Mouse (Mus musculus) urinary bladder, adult 18-20 months (tissue): ENCODE results near the gene Myo5a.

Source experiments
- DNase-seq, 2 experiments: peaks; one replicate each; pipeline ENCODE4 v3.0.0; 2022; ENCODE audit warnings: low spot score in 2 of 2, mixed read lengths in 2 of 2

Myo5a gene

DNA sequence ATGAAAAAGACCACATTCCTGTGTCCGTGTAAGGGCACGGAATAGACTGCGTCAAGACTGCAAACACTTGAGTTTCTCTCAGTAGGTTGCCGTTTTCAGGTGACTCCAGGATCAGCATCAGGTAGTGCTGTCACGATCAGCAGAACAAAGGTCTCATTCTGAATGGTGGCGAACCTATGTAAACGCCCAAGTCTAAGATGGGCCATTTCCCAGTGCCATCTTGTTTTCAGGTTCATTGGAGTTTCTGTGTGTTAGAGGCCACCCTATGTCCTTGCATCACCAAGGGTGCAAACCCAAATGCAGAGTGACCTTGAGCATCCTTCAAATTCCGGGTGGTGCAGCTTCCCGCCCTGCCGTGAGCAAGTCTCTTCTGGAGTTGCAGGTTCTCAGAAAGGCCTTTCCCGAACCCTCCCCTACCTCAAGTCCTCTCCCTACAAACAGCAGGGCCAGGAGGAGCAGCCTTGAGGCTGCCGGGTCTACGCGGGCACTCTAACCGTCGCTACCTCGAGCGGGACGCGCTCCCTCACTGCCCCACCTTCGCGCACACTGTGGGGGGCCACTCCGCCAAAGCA is at the start of gene Myo5a:
Myo5a (plus strand) TSS at position 559 of the 572 bp plus-strand sequence.
- DNase-seq = no peak

DNA sequence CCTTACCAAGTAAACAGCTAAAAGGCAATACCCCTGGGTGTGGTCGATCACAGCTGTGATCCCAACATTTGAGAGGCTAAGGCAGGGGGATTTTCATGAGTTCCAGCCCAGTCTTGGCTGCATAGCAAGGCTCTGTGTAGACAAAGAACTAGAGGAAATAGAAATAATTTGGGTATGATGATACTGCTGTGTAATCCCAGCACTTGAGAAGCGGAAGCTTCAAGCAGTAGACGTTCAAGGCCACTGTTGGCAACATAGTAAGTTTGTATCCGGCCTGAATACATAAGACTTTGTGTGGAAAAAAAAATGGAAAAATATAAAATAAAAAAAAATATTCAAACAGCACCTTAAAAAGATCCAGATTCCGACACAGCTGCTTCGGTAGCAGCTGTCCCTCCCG is 48.3 kb upstream of the Myo5a start:
- no peak for DNase-seq

GRCm38 (mm10) chr9:75023150-75023894 is 47.5 kb upstream of the Myo5a start:
- no peak for DNase-seq

GRCm38 (mm10) chr9:75024089-75024488 is 46.7 kb upstream of the Myo5a start:
- no peak for DNase-seq

DNA sequence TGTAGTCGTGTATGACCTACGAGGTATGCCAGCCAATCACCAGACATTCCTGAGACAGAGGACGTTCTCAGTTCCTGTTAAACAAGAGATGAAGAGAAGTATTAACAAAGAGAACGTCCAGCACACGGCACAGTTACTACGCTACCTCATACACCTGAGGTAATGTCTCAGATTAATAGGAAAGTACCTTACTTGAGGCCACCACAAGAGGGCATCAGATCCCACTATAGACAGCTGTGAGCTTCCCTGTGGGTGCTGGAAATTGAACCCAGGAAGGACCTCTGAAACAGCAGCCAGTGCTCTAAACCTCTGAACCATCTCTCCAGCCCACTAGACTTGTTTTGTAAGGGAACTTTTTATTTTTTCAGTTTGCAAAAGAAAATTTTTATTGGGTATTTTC is 45.1 kb upstream of the Myo5a start:
- DNase-seq = no peak

DNA sequence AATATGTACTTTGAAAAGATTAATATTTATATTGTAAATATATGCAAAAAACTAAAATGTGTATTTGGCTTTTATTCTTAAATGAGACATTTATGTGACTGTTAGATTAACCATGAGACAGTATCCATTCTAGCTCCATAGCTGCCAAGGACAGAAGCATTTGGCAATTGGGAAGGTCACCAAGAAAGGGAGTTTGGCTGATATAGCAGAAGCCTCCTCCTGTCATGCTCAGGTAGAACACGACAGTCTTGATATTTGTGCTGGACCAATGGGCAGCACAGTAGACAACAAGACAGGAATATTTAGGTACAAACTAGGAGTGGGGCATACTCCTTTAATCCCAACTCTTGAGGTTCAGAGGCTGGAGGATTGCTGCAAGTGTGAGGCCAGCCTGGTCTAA is 38.4 kb upstream of the Myo5a start:
- DNase-seq = no peak

DNA sequence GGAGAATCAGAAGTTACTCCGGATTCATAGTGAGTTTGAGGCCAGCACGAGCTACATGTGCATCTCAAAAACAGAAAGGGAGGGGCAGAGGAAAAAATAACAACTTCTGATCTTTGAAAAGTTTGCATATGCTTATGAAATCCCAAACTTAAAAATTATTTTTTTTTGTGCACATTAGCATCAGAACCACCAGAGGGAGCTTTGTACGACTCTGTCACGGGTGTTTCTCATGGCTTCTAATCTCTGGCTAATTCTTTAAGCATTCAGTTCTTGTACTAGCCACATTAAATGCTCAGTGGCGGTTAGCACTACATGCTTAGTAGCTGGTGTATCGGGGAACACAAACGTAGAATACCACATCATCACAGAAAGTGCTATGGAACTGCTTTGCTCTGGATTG is 37.7 kb upstream of the Myo5a start:
- DNase-seq = no peak

GRCm38 (mm10) chr9:75034691-75035090 is 36.1 kb upstream of the Myo5a start:
- DNase-seq = no peak

DNA sequence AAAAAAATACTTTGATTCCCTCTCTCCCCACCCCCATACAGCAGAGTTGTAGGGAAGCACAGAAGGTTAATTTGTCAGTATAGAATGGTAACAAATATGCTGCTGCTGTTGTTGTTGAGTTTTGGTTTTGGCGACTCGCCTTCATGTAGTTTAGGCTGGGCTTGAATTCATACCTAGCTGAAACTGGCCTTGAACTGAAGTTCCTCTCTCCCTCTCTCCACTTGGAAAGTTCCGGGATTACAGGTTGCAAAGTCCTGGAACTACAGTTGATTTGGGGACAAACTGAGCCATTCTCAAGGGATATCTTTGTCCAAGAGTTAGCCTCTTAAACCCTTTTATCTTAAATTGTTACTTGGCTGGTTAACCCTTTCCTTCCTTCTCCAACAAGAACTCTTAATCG is 34.9 kb upstream of the Myo5a start:
- DNase-seq = no peak

DNA sequence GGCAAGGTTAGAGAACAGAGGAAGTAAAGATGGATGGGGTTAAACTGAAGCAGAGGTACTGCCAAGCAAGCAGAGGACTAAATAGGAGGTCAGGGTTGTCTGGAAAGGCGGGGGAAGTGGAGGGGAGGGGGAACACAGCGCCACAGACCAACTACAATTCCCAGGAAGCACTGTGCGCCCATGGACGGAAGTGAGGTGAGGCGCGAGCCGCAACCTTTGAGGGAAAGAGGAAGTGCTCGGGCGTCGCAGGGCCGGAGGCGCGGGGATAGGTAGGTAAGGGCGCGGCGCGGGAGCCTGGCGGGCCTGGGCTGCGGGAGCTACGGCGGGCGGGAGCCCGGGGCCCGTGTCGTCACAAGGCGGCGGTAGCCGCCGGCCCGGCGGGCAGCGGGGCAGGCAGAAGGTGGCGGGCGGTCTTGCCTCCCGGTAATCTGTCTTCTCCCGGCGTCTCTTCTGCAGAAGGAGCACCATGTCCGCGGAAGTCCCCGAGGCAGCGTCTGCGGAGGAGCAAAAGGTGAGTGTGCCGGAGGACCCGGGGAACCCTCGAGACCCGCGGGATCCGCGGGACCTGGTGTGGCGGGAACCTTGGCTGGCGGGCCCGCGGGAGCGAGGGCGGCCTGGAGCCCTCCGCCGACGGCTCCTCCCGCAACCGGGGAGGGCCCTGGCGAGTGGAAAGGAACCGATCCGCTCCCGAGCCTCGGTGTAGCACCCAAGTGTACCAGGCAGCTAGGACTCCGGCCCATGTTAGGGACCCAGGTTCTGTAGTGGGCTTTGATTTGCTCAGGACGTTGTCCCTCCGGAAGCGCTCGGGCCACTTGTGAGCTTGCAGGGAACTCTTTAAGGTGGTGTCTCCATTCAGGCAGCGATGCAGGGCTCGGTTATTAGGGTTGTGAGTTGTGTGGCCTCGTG is 33.1 kb upstream of the Myo5a start, which contains the start of gene Arpp19:
Arpp19 (plus strand) TSS at position 164 of the 906 bp plus-strand sequence.
- peak; percentile 68 to 77 for DNase-seq

DNA sequence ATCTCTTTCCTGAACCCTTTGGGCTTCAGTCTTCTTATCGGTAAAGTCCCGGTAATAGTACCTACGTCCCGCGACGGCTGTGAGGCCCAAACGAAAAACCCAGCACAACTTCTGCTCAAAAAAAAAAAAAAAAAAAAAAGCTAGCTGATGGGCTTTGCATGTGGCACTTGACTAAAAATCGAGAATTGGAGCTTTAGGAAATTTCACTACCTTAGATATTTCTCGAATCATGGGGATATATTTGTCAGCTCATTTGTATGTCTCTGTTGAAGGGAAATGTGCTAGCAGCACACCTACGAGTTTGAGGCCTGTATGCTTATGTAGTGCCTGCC is 32.5 kb upstream of the Myo5a start:
- no peak for DNase-seq

- no peak for DNase-seq
Measured at GRCm38 (mm10) chr9:75040566-75040965, 30.2 kb upstream of the Myo5a start.

- DNase-seq = no peak
Measured at GRCm38 (mm10) chr9:75041840-75042525, 28.8 kb upstream of the Myo5a start.

GRCm38 (mm10) chr9:75043191-75043590 is 27.6 kb upstream of the Myo5a start:
- no peak for DNase-seq

GRCm38 (mm10) chr9:75047079-75047478 is 23.7 kb upstream of the Myo5a start:
- no peak for DNase-seq

GRCm38 (mm10) chr9:75049100-75049499 is 21.7 kb upstream of the Myo5a start:
- no peak for DNase-seq

DNA sequence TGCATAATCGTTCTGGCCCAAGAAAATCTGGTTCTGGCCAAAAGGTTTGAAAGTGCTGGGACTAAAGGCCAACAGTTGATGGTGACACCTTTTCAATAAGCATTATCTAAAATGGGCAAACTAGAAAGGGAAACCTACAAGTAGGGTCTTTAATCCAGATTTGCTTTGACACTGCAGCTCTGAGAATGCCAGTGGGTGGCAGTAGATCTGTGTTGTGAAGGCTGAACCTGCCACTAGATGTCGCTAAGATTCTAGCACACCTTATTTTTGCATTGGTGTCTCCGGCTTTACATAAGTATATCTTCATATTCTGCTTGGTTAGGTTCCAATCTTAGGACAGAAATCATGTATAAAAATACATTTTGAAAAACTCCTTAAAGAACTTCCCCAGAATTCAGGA is 20.8 kb upstream of the Myo5a start:
- DNase-seq = peak; percentile 24 to 27

GRCm38 (mm10) chr9:75051841-75052240 is 19.0 kb upstream of the Myo5a start:
- DNase-seq = no peak

- DNase-seq = no peak
Measured at GRCm38 (mm10) chr9:75055046-75055445, 15.8 kb upstream of the Myo5a start.

DNA sequence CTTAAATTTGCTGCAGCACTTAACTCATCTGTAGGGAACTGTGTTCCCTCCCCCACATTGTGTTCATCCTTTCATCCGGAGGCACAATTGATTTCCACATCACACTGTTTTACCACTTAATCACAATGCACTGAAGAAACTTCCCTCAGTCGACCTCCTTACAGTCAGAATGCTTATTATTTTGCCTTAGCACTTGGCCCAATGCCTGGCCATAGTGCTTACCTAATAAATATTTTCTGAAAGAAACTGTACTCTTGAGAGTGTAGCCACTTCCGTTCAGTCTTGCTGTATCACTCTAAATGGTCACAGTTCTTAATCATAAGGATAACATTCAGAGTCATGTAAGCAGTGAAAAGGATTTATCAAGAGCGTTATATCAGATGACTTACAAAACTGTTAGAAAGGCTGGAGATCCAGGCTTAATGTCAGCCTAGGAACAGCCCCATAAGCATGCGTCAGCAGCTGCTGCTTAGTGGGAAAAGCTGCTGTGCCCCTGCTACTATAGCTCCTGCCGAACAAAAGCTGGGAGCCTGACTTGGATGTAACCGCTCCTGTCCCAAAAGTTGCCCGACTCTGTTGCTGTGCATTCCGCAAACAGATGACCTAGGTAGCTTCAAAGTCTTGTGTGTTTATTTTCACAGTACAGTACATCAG is 6.0 kb upstream of the Myo5a start:
- DNase-seq = no peak

DNA sequence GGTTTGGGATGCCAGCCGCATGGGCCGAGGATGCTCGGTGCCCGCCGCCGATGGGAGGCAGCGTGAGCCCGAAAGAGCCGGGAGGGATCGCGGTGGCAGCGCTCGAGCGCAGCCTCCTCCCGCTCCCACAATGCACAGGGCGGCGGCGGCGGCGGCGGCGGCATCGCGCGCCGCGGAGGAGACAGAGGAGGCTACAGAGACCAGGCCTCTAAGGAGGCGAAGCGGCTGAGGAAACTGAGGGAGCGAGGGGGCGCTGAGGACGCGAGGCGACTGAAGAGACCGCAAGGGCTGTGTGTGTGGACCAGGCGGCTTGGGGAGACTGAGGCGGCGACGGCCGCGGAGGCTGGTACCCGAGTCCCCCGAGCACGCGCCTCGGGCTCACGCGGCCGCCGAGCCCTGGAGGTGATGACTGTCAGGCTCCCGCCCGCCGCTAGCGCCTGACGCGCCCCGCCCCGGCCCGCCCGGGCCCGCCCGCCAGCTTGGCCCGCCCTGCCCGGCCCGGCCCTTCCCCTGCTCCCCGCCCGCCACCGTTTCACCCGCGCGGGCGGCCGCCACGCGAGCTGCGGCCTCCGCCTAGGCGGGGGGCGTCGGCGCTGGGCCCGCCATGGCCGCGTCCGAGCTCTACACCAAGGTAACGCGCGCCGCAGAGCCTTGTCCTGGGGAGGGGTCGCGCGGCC is 352 bp downstream of the Myo5a start:
- peak; percentile 79 to 82 for DNase-seq
